Mouse (Mus musculus) mammary gland, adult 2 months (tissue): ENCODE data around the gene Inpp5e. TPM values are rescaled to one million over a fixed set of nuclear protein-coding genes. Genes with fewer than 3 reads are reported as not detected.

Source experiments
- polyA plus RNA-seq: library from polyadenylated mRNA; depleted of rRNA; stranded (reverse); fragments of >200 nt; gene quantifications from 2 replicates; pipeline ENCODE4 v1.2.3, GENCODE M21; 2012; ENCODE audit warnings: low replicate concordance; rRNA removed

Gene Inpp5e
- 32.3 and 33.1 TPM in 2 replicates for polyA plus RNA-seq

GRCm38 (mm10) chr2:26408515-26409356, at the start of gene Inpp5e:
Gene Inpp5e, minus strand, starts transcription at chr2:26409203.

DNA sequence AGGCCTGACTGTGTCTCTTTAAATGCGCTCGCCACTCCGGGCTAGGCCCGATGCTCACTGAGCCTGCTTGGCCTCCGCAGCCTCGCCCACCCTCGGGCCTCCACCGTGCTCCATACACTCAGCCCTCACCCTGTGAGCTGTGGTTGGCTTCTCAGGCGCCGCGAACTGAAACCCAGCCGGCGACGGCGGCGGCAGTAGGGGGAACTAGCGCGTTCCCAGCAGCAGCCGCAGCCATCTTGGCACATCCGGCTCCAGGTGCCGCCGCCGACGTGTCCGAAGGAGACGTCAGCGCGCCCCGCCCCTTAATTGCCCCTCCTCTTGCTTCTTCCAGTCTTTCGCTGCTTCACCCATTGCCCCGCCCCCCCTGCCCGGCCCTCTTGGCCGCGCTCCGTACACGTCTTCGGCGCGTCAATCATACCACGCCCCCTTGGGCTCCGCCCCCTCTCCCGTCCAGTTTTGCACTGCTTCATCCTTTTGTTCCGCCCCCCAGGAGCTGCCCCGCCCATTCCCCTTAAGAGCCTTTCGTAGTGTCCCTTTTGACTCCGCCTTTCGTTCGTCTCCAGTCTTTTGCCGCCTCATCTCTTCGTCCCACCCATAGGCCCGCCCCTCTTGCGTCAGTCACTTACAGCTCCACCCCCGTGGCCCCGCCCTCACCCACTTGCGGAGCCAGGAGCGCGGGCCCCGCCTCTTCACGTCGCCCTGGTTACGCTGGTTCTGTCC, 36.1 kb upstream of the Inpp5e start, which contains the start of gene Sec16a:
TSS of gene Sec16a (minus strand) at position 271 of the 720 bp plus-strand sequence.

DNA sequence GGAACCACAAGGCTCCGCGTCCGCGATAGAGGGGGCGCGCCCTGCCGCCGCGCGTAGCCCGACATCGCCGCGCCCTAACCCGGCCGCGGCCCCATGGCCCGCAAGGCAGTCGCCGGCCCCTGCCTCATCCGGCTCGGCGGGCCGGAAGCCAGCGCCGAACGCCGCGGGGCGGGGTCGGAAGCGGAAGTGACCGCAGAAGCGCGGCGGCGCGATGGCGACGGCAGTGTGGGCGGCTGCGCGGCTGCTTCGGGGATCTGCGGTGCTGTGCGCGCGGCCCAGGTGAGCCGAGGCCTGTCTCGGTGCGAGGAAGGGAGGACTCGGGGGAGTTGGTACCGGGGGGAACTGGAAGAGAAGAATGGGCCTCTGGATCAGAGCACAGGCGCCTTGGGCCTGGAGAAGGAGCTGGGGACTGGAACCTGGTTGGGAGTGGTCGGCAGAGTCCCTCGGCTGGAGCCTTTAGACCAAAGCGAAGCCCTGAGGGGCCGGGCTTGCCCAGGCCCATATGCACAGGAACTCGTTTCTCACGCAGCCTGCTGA, 19.8 kb downstream of the Inpp5e start, which contains the start of the genes Entr1 and Pmpca:
TSS of gene Entr1 (minus strand) at position 163 of the 537 bp plus-strand sequence.
TSS of gene Pmpca (plus strand) at position 186 of the 537 bp plus-strand sequence.

DNA sequence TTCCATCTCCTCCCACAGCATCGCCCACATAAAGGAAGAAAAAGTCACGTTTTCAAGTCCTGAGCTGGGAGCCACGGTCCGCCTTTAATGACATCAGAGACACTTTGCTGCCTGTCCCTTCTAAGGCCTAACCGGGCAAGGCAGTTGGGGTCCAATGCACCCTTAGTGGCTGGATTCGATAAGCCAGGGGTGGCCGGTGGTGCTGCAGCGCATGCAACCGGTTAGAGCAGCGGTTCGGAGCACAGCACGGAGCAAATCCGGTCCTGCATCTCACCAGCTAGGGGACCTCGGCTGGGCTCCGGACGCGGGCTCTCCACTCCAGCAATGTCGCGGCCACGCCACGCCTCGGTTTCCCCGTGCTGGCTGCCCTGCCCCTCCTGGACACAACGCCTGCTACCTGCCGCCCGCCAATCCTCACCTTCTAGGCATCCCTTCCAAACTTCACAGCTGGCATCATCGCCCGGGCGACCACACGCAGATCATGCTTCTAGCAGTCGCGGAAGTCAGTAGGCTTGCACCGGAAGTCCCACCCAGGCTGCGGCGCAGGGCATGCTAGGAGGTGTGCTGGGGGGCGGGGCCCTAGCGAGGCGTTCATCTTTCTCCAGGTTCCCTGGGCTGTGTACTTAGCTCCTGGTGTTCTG, 28.8 kb downstream of the Inpp5e start, which contains the start of gene Snapc4:
TSS of gene Snapc4 (minus strand) at position 523 of the 641 bp plus-strand sequence.

DNA sequence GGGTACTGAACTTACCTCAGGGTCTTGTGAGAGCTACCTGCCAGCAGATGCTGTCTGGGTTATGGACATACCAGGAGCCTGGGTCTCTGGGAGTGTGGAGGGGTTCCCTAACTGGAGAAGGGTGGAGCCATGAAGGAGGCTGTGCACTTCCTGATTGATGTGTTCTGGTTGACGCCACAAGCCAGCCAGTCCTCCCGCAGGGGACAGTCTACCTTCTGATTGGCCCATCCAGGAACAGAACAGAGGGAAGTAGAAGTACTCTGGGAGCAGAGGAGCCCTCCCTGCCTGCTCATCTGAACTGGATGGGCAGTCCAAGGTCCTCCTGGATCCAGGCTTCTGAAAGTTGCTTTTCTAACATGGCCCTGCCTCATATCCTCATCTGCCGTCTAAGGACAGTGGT, 48.2 kb downstream of the Inpp5e start, which contains the start of gene Card9:
TSS of gene Card9 (minus strand) at position 147 of the 400 bp plus-strand sequence.

DNA sequence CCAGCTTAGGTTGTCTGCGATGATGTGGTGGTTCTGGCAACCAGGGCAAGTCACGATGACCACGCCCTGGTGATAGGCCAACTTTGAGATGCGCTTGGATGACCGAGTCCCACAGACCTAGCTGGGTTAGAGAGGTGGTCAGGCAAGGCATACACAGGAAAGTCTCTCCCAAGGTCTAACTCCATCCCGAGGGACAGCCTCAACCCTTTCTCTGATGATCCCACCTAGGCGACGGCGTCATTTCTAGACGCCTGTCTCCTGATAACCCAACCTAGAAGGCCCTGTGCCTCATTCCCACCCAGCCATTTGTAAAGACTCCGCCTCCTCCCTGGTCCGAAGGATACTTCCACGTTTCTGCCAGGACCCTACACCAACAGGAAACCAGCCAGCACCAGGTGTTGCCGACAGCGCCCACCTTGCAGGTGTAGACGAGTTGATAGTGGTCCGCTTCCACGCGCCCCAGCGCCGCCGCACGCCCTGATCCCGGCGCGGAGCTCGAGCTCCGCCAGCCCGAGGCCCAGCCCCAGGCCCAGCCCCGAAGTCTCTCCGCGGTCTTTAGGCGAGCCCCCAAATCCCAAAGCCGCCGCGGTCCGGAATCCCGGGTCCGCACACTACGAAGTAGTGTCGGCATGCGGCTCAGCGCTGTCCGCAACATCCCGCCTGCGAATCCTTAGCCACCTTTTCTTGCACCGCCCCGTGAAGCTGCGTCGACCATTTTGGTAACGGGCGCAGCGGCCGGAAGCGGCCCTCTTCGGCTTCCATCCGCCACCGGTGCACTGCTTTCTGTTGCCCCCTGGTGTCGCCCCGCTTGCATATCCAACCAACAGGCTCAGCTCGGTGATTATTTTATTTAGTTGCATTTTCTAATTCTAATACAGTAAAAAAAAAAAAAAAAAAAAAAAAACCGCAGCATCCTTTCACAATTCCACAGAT, 57.4 kb downstream of the Inpp5e start, which contains the start of gene Dnlz:
TSS of gene Dnlz (minus strand) at position 753 of the 933 bp plus-strand sequence.

Other genes with a start within 250 kb of the Inpp5e start
- gene Lhx3, start 200.9 kb downstream of the Inpp5e start, polyA plus RNA-seq = not detected in 2 replicates
- 11.7 and 13.9 TPM in 2 replicates for gene Qsox2, start 171.7 kb downstream of the Inpp5e start, polyA plus RNA-seq
- gene Ccdc187, start 114.6 kb downstream of the Inpp5e start, polyA plus RNA-seq = 0.50 and 0.73 TPM in 2 replicates
- gene Gpsm1, start 93.7 kb downstream of the Inpp5e start, polyA plus RNA-seq = 19.1 and 31.7 TPM in 2 replicates
- 23.6 and 24.9 TPM in 2 replicates for gene Dnlz, start 57.1 kb downstream of the Inpp5e start, polyA plus RNA-seq
- 6.2 and 11.1 TPM in 2 replicates for gene Card9, start 48.3 kb downstream of the Inpp5e start, polyA plus RNA-seq
- 37.3 and 48.9 TPM in 2 replicates for gene Snapc4, start 28.6 kb downstream of the Inpp5e start, polyA plus RNA-seq
- 85.9 and 95.2 TPM in 2 replicates for gene Entr1, start 19.9 kb downstream of the Inpp5e start, polyA plus RNA-seq
- 26.6 and 59.7 TPM in 2 replicates for gene Pmpca, start 19.9 kb downstream of the Inpp5e start, polyA plus RNA-seq
- 103 and 116 TPM in 2 replicates for gene Sec16a, start 36.0 kb upstream of the Inpp5e start, polyA plus RNA-seq
- 51.4 and 106 TPM in 2 replicates for gene Notch1, start 107.5 kb upstream of the Inpp5e start, polyA plus RNA-seq
- gene Egfl7, start 170.8 kb upstream of the Inpp5e start, polyA plus RNA-seq = 381 and 497 TPM in 2 replicates
- gene Gm20532, start 177.4 kb upstream of the Inpp5e start, polyA plus RNA-seq = not detected in 2 replicates
- gene Agpat2, start 195.2 kb upstream of the Inpp5e start, polyA plus RNA-seq = 1,162 and 1,266 TPM in 2 replicates
- 33.4 and 38.4 TPM in 2 replicates for gene Fam69b, start 219.3 kb upstream of the Inpp5e start, polyA plus RNA-seq